Mouse (Mus musculus): ENCODE results near the gene Megf8.

- TF ChIP-seq EP300 (IDR thresholded peaks at IDR 0.05) (no peak), CTCF (IDR thresholded peaks at IDR 0.05) (no peak)
These were observed 26.1 kb upstream of the Megf8 start for GRCm38 (mm10) chr7:25290911-25291310.

Data from lung, postnatal 0 days (tissue).